Mouse (Mus musculus): ENCODE results near the gene Col4a6. TPM values are rescaled to one million over a fixed set of nuclear protein-coding genes. Genes with fewer than 3 reads are reported as not detected.

Col4a6 gene
- polyA plus RNA-seq, 1 experiment, result not detected

- no peak for TF ChIP-seq POLR2A (IDR thresholded peaks at IDR 0.05; ENCODE audit: borderline replicate concordance, control insufficient read depth, low read depth, low read length)
- no peak for TF ChIP-seq CTCF (IDR thresholded peaks at IDR 0.05; ENCODE audit: control insufficient read depth, insufficient read depth, low read length)
- Histone ChIP-seq H3K27ac (ENCODE audit: control insufficient read depth, insufficient read depth, low read depth, low read length, poor library complexity) (no peak overlapping the region), H3K4me3 (replicated peaks; ENCODE audit: control insufficient read depth, low read depth, low read length) (no peak overlapping the region), H3K4me1 (ENCODE audit: control insufficient read depth, insufficient read depth, low read length) (no peaks in the 10 kb centered on the region)
- WGBS, result 54% methylated on average over 2 of the region's 2 CpGs
Observed at GRCm38 (mm10) chrX:141415318-141415717, 58.6 kb downstream of the Col4a6 start.

- no peaks in the 10 kb centered on the region for H3K4me1 ChIP-seq (ENCODE audit: control insufficient read depth, insufficient read depth, low read length)
- no peak overlapping the region for H3K27ac ChIP-seq (ENCODE audit: control insufficient read depth, insufficient read depth, low read depth, low read length, poor library complexity)
- no peak overlapping the region for H3K4me3 ChIP-seq (replicated peaks; ENCODE audit: control insufficient read depth, low read depth, low read length)
- TF ChIP-seq POLR2A (IDR thresholded peaks at IDR 0.05; ENCODE audit: borderline replicate concordance, control insufficient read depth, low read depth, low read length) (no peak), CTCF (IDR thresholded peaks at IDR 0.05; ENCODE audit: control insufficient read depth, insufficient read depth, low read length) (no peak)
- WGBS, result 69% methylated on average over 3 of the region's 3 CpGs
Observed at GRCm38 (mm10) chrX:141396243-141396642, 77.6 kb downstream of the Col4a6 start.

GRCm38 (mm10) chrX:141385399-141386105 lies 88.3 kb downstream of the Col4a6 start:
- Histone ChIP-seq H3K4me1 (ENCODE audit: control insufficient read depth, insufficient read depth, low read length) (no peaks in the 10 kb centered on the region), H3K4me3 (replicated peaks; ENCODE audit: control insufficient read depth, low read depth, low read length) (no peak overlapping the region), H3K27ac (ENCODE audit: control insufficient read depth, insufficient read depth, low read depth, low read length, poor library complexity) (no peak overlapping the region)
- TF ChIP-seq POLR2A (IDR thresholded peaks at IDR 0.05; ENCODE audit: borderline replicate concordance, control insufficient read depth, low read depth, low read length) (no peak), CTCF (IDR thresholded peaks at IDR 0.05; ENCODE audit: control insufficient read depth, insufficient read depth, low read length) (no peak)
- whole genome bisulfite sequencing, result 82% methylated on average over 3 of the region's 3 CpGs

- Histone ChIP-seq H3K27ac (ENCODE audit: control insufficient read depth, insufficient read depth, low read depth, low read length, poor library complexity) (no peak overlapping the region), H3K4me1 (ENCODE audit: control insufficient read depth, insufficient read depth, low read length) (no peaks in the 10 kb centered on the region), H3K4me3 (replicated peaks; ENCODE audit: control insufficient read depth, low read depth, low read length) (no peak overlapping the region)
- TF ChIP-seq POLR2A (IDR thresholded peaks at IDR 0.05; ENCODE audit: borderline replicate concordance, control insufficient read depth, low read depth, low read length), result no peak
- TF ChIP-seq CTCF (IDR thresholded peaks at IDR 0.05; ENCODE audit: control insufficient read depth, insufficient read depth, low read length), result no peak
- WGBS, result 55% methylated on average over 2 of the region's 2 CpGs
Observed at GRCm38 (mm10) chrX:141384632-141385031, 89.2 kb downstream of the Col4a6 start.

GRCm38 (mm10) chrX:141370276-141370675 lies 103.6 kb downstream of the Col4a6 start:
- no peak for TF ChIP-seq CTCF (IDR thresholded peaks at IDR 0.05; ENCODE audit: control insufficient read depth, insufficient read depth, low read length)
- TF ChIP-seq POLR2A (IDR thresholded peaks at IDR 0.05; ENCODE audit: borderline replicate concordance, control insufficient read depth, low read depth, low read length), result no peak
- Histone ChIP-seq H3K4me1 (ENCODE audit: control insufficient read depth, insufficient read depth, low read length) (no peaks in the 10 kb centered on the region), H3K4me3 (replicated peaks; ENCODE audit: control insufficient read depth, low read depth, low read length) (no peak overlapping the region), H3K27ac (ENCODE audit: control insufficient read depth, insufficient read depth, low read depth, low read length, poor library complexity) (no peak overlapping the region)
- 75% methylated on average over 1 of the region's 1 CpGs for WGBS

- Histone ChIP-seq H3K27ac (ENCODE audit: control insufficient read depth, insufficient read depth, low read depth, low read length, poor library complexity) (no peak overlapping the region), H3K4me1 (ENCODE audit: control insufficient read depth, insufficient read depth, low read length) (no peaks in the 10 kb centered on the region), H3K4me3 (replicated peaks; ENCODE audit: control insufficient read depth, low read depth, low read length) (no peak overlapping the region)
- TF ChIP-seq CTCF (IDR thresholded peaks at IDR 0.05; ENCODE audit: control insufficient read depth, insufficient read depth, low read length) (no peak), POLR2A (IDR thresholded peaks at IDR 0.05; ENCODE audit: borderline replicate concordance, control insufficient read depth, low read depth, low read length) (no peak)
Observed at GRCm38 (mm10) chrX:141363331-141363730, 110.5 kb downstream of the Col4a6 start.

GRCm38 (mm10) chrX:141341417-141341816 lies 132.5 kb downstream of the Col4a6 start:
- Histone ChIP-seq H3K27ac (ENCODE audit: control insufficient read depth, insufficient read depth, low read depth, low read length, poor library complexity) (no peak overlapping the region), H3K4me3 (replicated peaks; ENCODE audit: control insufficient read depth, low read depth, low read length) (no peak overlapping the region), H3K4me1 (ENCODE audit: control insufficient read depth, insufficient read depth, low read length) (no peaks in the 10 kb centered on the region)
- no peak for TF ChIP-seq POLR2A (IDR thresholded peaks at IDR 0.05; ENCODE audit: borderline replicate concordance, control insufficient read depth, low read depth, low read length)
- TF ChIP-seq CTCF (IDR thresholded peaks at IDR 0.05; ENCODE audit: control insufficient read depth, insufficient read depth, low read length), result no peak
- WGBS, result 70% methylated on average over 2 of the region's 2 CpGs

- Histone ChIP-seq H3K4me3 (replicated peaks; ENCODE audit: control insufficient read depth, low read depth, low read length) (no peak overlapping the region), H3K4me1 (ENCODE audit: control insufficient read depth, insufficient read depth, low read length) (no peaks in the 10 kb centered on the region), H3K27ac (ENCODE audit: control insufficient read depth, insufficient read depth, low read depth, low read length, poor library complexity) (no peak overlapping the region)
- 74% methylated on average over 2 of the region's 2 CpGs for WGBS
- TF ChIP-seq POLR2A (IDR thresholded peaks at IDR 0.05; ENCODE audit: borderline replicate concordance, control insufficient read depth, low read depth, low read length), result no peak
Observed at GRCm38 (mm10) chrX:141328044-141328443, 145.8 kb downstream of the Col4a6 start.

GRCm38 (mm10) chrX:141324201-141324600 lies 149.7 kb downstream of the Col4a6 start:
- WGBS, result 64% methylated on average over 3 of the region's 3 CpGs
- Histone ChIP-seq H3K4me3 (replicated peaks; ENCODE audit: control insufficient read depth, low read depth, low read length) (no peak overlapping the region), H3K27ac (ENCODE audit: control insufficient read depth, insufficient read depth, low read depth, low read length, poor library complexity) (no peak overlapping the region), H3K4me1 (ENCODE audit: control insufficient read depth, insufficient read depth, low read length) (no peaks in the 10 kb centered on the region)
- TF ChIP-seq CTCF (IDR thresholded peaks at IDR 0.05; ENCODE audit: control insufficient read depth, insufficient read depth, low read length), result no peak
- no peak for TF ChIP-seq POLR2A (IDR thresholded peaks at IDR 0.05; ENCODE audit: borderline replicate concordance, control insufficient read depth, low read depth, low read length)

Data from bone marrow, adult 2 months (tissue).